Mouse (Mus musculus): ENCODE measurements around the gene Gm49373.

Gene Gm49373

GRCm38 (mm10) chr9:21028560-21029110 is 44.3 kb downstream of the Gm49373 start:
- DNase-seq (ENCODE audit: low spot score in 2 of 2) = no peak

- DNase-seq (ENCODE audit: low spot score in 2 of 2) = no peak
These were observed 45.1 kb downstream of the Gm49373 start for GRCm38 (mm10) chr9:21027774-21028290.

DNA sequence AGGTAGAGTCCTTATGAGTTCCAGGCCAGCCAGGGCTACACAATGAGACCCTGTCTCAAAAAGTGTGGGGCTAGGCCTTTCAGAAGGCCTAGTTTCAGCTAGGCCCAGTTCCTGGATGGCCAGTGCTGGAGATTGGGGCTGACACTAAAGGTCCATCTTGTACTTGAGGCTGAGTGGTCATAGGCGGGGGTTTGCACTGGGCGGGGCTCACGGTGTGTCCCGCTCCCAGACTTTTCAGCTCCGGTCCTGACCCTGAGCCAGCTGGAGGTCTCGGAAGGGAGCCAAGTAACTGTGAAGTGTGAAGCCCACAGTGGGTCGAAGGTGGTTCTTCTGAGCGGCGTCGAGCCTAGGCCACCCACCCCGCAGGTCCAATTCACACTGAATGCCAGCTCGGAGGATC is 46.0 kb downstream of the Gm49373 start:
- DNase-seq (ENCODE audit: low spot score in 2 of 2) = no peak

- no peak for DNase-seq (ENCODE audit: low spot score in 2 of 2)
These were observed 47.6 kb downstream of the Gm49373 start for GRCm38 (mm10) chr9:21025258-21025810.

- DNase-seq (ENCODE audit: low spot score in 2 of 2) = no peak
These were observed 50.2 kb downstream of the Gm49373 start for GRCm38 (mm10) chr9:21022726-21023125.

- DNase-seq (ENCODE audit: low spot score in 2 of 2) = no peak
These were observed 50.6 kb downstream of the Gm49373 start for GRCm38 (mm10) chr9:21022288-21022687.

GRCm38 (mm10) chr9:21021363-21021762 is 51.5 kb downstream of the Gm49373 start:
- no peak for DNase-seq (ENCODE audit: low spot score in 2 of 2)

- DNase-seq (ENCODE audit: low spot score in 2 of 2) = no peak
These were observed 54.3 kb downstream of the Gm49373 start for GRCm38 (mm10) chr9:21018600-21018999.

GRCm38 (mm10) chr9:21017177-21017575 is 55.7 kb downstream of the Gm49373 start:
- no peak for DNase-seq (ENCODE audit: low spot score in 2 of 2)

GRCm38 (mm10) chr9:21016331-21017176 is 56.3 kb downstream of the Gm49373 start:
- no peak for DNase-seq (ENCODE audit: low spot score in 2 of 2)

- DNase-seq (ENCODE audit: low spot score in 2 of 2) = peak in 1 of 2 experiments; percentile 14
These were observed 57.2 kb downstream of the Gm49373 start, which contains the start of gene Icam1 for GRCm38 (mm10) chr9:21015571-21016130. Gene Icam1 (plus strand): TSS chr9:21015985.

DNA sequence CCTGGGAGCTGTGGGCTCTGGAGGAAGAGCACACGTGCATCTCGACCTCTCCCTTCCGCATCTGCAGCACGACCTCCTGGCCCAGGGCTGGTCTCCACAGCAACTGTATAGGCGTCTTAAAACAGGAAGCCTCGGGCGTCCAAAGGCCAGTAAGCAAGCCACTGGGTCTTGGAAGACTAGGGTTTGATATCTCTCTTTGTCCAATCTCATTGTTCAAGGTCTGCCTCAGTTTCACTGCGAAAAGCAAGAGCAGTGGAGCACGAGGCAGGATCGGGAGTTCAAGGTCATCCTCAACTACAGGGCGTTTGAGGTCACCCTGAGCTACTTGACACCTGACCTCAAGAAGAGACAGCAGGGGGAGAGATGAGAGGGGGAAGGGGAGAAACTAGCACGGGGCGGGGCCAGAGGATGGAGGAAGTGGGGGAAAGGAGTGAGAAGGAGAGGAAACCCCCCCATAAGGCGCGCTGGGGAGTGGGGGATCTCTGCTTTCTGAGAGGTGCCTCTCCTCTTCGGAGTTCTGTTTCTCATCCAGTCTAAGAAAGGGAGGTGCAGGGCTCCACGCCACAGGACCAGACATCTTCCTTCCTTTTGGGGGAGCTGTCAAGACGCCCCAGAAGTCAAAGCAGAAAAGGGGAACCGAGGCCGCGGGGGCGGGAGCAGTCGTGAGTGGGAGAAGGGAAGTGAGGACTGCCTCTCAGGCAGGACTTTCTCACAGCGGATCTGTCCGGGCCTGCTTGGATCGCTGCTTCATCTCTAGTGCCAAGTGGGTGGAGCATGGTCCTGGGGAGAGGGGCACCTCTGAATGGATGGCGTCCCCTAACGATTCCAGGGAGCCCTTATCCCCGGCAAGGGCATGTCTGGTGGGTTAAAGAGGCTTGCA is 58.0 kb downstream of the Gm49373 start:
- DNase-seq (ENCODE audit: low spot score in 2 of 2) = peak; percentile 26 to 50
